Mouse (Mus musculus) layer of hippocampus, adult 2 months (tissue): ENCODE data around the gene Gm7029. TPM values are rescaled to one million over a fixed set of nuclear protein-coding genes. Genes with fewer than 3 reads are reported as not detected.
"Not testable (repeated sequence)": the region's sequence is repeated elsewhere in the genome, so short reads cannot be mapped to it uniquely, and the experiment has no call there.

Source experiments
- DNase-seq, 2 experiments: peaks; one replicate each; pipeline ENCODE4 v3.0.0; 2022; ENCODE audit warnings: low spot score in 2 of 2
- H3K27ac ChIP-seq: fragments of 200-600 bp; 2 replicates; pipeline ENCODE4 v1.8.1; 2022
- H3K4me3 ChIP-seq: fragments of 200-600 bp; 2 replicates; pipeline ENCODE4 v1.8.1; 2022; ENCODE audit warnings: mild to moderate bottlenecking
- CTCF ChIP-seq: fragments of 200-600 bp; conservative IDR thresholded peaks from 2 replicates; pipeline ENCODE4 v1.8.1; 2022; ENCODE audit warnings: antibody characterized with exemption, mild to moderate bottlenecking, moderate library complexity
- total RNA-seq, 2 experiments: library from RNA; stranded (reverse); gene quantifications; 2 replicates each; pipeline ENCODE4 v1.2.3; 2021

Gene Gm7029
- total RNA-seq, 2 experiments from 2014 or later: not detected

DNA sequence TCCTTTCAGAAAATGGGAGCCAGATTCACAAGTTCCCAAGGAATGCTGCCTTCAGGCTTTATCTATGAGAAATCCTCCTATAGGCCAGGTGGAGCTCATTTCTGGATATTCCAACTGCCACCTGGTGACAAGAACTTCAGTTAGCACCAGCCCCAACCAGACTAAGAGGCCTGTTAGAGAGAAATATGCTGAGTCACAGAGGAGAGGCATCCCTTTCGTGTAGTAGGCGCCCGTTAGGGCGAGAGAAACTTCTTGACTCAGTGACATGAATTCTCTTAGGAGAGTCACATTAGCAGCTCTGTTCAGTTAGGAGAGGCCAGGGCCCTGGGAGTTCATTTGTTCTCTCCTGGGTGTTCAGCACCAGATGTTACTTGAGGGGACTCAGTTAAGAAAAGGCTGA, 26.0 kb downstream of the Gm7029 start:
- H3K27ac ChIP-seq: no peak overlapping the region
- no peak overlapping the region for H3K4me3 ChIP-seq
- DNase-seq: no peak
- TF ChIP-seq CTCF: no peak

DNA sequence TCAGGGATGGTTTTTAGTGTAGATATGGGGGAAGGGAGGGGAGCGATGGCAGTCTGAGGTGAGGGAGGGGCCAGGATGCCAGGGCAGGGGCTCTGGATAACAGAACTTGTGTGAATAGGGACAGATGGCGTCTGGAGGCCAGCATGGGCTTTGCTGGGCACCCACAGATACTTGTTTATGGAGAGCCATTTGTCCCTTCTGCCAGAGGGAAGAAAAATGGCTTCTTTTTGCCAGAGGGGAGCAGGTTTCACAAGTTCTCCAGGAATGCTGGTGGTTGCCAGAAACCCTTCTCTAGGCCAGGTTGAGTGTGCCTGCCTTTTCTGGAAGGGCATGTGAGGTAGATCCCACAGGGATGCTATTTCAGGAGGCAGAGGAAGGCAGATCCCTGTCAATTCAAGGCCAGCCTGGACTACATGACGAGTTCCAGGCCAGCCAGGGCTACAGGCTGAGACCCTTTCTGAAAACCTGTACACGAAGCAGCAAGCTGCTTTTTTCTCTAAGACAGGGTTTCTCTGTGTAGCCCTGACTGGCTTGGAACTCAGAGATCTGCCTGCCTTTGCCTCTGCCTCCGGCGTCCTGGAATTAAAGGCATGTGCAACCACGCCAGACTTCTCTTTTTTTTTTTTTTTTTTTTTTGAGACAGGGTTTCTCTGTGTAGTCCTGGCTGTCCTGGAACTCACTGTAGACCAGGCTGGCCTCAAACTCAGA, 26.8 kb downstream of the Gm7029 start:
- H3K27ac ChIP-seq: no peak overlapping the region
- no peak for DNase-seq
- no peak for TF ChIP-seq CTCF
- H3K4me3 ChIP-seq: no peak overlapping the region

DNA sequence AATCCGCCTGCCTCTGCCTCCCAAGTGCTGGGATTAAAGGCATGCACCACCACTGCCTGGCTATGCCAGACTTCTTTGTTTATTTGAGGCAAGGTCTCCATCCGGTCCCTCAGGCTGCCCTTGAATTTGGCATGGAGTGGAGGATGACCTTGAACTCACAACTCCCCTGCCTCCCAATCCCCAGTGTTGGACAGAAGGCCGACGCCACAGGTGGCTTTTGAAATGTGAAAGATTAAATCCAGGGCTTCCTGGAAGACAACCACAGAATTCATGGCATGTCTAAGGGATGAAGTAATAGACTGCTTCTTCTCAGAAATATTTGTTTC, 27.3 kb downstream of the Gm7029 start:
- no peak for TF ChIP-seq CTCF
- no peak for DNase-seq
- no peak overlapping the region for H3K27ac ChIP-seq
- no peak overlapping the region for H3K4me3 ChIP-seq

DNA sequence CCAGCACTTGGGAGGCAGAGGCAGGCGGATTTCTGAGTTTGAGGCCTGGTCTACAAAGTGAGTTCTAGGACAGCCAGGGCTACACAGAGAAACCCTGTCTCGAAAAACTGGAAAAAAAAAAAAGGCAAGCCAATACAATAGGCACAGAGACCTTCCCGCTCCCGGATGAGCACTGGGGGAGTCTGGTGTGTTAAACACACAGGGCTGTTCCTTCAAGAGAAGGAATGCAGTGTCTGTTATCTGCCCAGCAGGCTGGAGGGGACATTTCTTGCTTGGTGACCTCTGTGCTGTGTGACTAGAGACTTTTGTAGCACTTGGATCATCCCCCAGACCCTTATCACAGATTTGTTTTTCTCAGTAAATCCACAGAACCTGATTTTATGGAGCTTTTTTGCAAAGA, 28.0 kb downstream of the Gm7029 start:
- DNase-seq: no peak
- no peak for TF ChIP-seq CTCF
- Histone ChIP-seq H3K4me3 (no peak overlapping the region), H3K27ac (no peak overlapping the region)

DNA sequence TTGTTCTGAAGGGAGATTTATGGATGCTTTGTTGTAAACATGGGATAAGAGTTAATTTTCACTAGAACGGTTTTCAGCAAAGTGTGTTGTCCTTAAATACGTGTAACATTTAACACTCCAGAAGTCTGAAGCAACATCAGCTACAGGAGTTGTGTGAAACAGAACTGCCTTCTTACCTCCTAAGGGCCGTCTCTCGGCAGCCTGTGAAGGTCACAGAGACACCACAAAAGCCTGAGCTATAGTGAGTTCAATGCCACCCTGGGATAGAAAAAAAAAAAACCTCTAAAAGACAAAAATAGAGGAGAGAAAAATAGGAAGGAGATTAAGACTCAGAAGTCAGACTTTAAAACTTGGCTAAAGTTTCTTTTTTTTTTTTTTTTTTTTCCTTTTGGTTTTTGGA, 28.4 kb downstream of the Gm7029 start:
- Histone ChIP-seq H3K27ac (no peak overlapping the region), H3K4me3 (no peak overlapping the region)
- TF ChIP-seq CTCF: no peak
- no peak for DNase-seq

DNA sequence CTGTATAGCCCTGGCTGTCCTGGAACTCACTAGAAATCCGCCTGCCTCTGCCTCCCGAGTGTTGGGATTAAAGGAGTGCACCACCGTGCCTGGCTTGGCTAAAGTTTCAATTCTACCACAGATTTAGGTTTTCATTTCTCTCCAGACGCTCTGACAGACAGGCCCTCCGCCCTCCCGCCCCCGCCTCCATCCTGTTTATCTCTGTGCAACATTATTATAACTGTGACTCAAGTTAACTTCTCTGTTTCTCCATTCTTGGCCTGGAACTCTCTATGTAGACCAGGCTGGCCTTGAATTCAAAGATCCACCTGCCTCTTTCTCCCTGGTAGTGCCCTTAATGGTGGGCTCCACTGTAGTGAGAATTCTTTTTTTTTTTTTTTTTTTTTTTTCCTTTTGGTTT, 28.9 kb downstream of the Gm7029 start:
- no peak for DNase-seq
- TF ChIP-seq CTCF: no peak
- Histone ChIP-seq H3K27ac (no peak overlapping the region), H3K4me3 (no peak overlapping the region)

DNA sequence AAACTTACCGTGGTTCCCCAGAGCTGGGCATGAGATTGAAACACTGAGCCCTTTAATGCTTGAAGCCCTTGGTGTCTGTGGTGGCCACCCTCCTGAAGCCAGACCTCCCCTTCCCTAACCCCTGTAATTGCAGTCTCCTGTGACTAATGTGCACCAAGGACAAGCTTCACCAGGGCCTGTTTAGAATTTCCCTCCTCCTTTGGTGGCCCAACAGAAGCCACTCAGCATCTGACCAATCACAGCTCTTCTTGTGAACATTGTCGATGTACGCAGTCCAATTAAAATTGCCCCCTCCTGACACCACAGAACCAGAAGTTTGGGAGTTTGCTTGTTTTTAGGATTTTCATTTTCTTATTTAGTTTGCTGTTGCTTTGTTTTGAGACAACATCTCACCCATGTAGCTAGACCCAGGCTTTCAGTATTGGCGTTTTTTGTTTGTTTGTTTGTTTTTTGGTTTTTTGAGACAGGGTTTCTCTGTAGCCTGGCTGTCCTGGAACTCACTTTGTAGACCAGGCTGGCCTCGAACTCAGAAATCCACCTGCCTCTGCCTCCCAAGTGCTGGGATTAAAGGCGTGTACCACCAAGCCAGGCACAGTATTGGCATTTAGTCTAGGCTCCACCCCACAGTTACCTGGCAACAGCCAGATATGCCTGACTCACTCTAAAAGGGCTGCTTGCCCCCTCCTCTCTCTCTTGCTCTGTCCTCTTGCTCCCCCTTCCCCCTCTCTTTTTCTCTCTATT, 30.4 kb downstream of the Gm7029 start:
- DNase-seq, H3K27ac ChIP-seq, H3K4me3 ChIP-seq: not testable (repeated sequence)

DNA sequence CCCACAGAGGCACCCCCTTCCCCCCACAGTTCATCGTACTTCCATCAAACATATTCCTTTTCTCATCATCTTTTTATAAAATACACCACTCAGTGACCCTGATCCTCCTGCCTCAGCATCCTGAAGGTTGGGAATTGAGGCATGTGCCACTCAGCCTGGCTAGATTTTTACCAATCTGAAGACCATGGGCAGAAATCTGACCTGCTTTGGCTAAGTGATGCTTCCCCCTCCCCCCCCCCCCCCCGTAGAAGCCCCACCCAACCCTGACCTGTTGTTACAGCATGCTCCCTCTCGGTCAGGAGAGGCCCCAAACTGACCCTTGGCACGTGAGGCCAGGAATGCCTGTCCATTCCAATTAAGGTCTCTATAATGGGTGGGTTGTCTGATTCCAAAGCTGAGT, 31.2 kb downstream of the Gm7029 start, which contains the start of gene Platr17:
Gene Platr17 (plus strand): TSS at position 301 of the 400 bp plus-strand sequence.
- H3K27ac ChIP-seq, DNase-seq, H3K4me3 ChIP-seq: not testable (repeated sequence)

DNA sequence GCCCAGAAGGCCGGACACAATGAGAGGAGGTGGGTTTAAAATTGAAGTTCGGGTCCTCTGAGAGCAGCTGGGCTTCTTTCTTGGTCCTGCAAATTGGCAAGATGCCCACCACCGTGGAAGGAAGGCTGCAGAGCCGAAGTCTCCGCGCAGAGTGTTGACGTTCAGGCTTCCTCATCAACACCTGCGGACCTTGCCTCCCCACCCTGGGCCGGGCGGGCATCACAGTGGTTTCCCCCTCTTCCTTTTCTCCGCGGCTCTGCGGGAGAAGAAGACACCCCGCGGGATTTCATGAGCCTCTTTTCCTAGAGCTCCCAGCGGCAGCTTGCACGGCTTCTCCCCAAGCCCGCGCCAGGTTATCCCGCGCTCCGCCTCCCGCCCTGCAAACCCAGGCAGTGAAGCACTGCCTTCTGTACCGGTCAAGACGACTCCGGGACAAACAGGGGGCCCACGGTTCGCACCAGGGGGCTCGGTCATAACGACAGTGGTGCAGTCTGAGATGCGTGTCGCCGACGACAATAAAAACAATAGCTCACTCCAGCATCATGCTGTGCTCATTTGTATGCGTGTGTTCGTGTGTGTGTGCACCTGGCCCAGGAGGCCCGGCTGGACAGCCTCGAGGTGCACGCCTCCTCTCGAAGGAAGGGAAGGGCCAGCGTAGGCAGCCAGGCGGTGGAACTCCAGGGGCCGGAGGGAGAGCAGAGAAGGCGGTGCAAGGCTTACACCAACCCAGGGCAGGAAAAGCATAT, 34.9 kb downstream of the Gm7029 start:
- DNase-seq: peak in 1 of 2 experiments; percentile 42
- Histone ChIP-seq H3K27ac (peak overlapping the region; percentile 92), H3K4me3 (peak overlapping the region; percentile 76)
- TF ChIP-seq CTCF: no peak

DNA sequence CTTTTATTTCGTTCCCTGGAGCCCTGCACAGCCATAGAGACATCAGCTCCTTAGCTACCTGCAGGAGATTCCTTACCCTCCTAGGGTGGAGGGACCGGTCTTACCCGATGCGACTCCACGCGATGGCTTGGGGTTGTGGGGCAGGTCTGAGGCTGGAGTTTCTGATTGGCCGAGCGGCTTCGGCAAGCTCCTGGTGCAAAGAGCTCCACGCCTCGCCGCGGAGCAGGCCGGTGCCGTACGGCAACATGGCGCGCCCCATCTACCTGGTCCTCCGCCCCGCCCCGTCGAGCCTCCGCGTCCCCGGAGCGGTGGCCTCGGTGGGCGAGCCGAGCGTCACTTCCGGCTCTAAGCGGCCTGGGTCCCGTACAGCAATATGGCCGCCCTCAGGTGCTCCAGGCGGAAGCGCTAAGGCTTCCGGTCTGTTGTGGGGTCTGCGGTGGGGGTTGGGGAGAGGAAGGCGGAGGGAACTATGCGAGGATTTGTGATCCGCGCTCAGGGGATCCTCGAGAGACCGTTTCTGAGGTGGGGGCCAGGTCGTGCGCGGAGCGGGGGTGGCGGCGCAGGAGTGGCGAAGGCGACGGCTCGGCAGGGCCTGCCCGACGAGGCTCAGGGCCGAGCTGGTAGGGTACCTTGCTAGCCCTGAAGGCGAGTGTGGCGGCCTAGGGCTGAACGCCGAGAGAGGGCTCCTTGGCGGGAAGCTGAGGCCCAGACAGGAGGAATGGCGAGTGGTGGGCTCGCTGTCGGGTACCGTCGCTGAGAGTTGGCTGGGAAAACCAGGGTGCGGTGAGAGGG, 35.6 kb downstream of the Gm7029 start, which contains the start of gene Daxx:
Gene Daxx (plus strand): TSS at position 338 of the 792 bp plus-strand sequence.
- DNase-seq: peak; percentile 98 to 99
- TF ChIP-seq CTCF: no peak
- H3K4me3 ChIP-seq: peak within 1 kb of the TSS; percentile 76
- H3K27ac ChIP-seq: peak within 1 kb of the TSS; percentile 92

DNA sequence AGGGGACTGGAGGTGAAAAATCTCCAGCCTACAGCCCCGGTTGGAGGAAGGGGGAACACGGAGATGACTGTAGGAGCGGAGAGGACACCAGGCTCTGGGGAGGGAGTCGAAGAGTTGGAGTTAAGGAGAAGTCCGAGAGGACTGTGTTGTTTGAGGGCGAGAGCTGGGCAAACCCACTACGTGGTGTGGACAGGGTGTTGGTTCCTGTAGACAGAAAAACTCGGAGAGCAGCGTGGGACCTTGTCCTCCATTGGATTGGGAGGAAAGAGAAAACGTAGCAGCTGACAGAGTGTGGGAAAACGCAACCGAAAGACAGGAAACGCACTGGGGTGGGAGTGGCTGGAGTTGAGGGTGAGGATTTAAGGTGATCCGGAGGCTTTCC, 36.2 kb downstream of the Gm7029 start:
- no peak for TF ChIP-seq CTCF
- H3K27ac ChIP-seq: peak overlapping the region; percentile 92
- peak overlapping the region; percentile 76 for H3K4me3 ChIP-seq
- DNase-seq: no peak

DNA sequence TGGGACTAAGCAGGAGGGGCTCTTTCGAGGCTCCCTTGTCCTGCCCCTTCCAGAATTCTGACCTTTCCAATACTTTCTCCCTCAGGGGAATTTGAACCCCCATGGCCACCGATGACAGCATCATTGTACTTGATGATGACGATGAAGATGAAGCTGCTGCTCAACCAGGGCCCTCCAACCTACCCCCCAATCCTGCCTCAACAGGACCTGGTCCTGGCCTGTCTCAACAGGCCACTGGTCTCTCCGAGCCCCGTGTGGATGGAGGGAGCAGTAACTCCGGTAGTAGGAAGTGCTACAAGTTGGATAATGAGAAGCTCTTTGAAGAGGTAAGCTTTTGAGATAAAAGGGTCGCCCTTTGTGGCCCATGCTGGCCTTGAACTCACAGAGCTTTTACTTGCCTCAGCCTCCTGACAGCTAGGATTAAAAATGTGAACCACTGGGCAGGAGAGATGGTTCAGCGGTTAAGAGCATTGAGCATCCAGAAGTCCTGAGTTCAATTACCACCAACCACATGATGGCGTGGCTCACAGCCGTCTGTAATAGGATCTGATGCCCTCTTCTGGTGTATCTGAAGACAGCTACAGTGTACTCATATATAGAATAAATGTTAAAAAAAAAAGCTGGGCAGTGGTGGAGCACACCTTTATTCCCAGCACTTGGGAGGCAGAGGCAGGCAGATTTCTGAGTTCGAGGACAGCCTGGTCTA, 36.9 kb downstream of the Gm7029 start:
- DNase-seq: no peak
- peak; percentile 54 for TF ChIP-seq CTCF
- Histone ChIP-seq H3K4me3 (peak overlapping the region; percentile 76), H3K27ac (peak overlapping the region; percentile 92; the same call in 1 of the 2 replicates)
